Mouse (Mus musculus) midbrain, postnatal 0 days (tissue): ENCODE measurements at regions not wholly inside any gene's neighbourhood (a gene's known extent, or its start where the extent isn't known, plus 50 kb on each side); places are given as distances from the start of the nearest gene placed in this dataset.

Experiments used
- ATAC-seq: fragments of 200-750 bp; cut with Nextera tagmentation; 2 replicates; pipeline ENCODE4 v1.8.0; 2017; ENCODE audit warnings: moderate number of reproducible peaks, mild to moderate bottlenecking, moderate TSS enrichment, moderate library complexity; ENCODE audit not compliant: low FRiP score
- DNase-seq: peaks from one replicate; pipeline ENCODE4 v3.0.0-alpha.2; 2015; ENCODE audit warnings: low spot score
- H3K27ac ChIP-seq: fragments of 300-500 bp; sonication (generic); 2 replicates; pipeline ENCODE4 v1.5.1; 2014; ENCODE audit warnings: low read depth, mild to moderate bottlenecking, low read length, mixed read lengths
- H3K27me3 ChIP-seq: fragments of 300-500 bp; sonication (generic); 2 replicates; pipeline ENCODE4 v1.6.1; 2014; ENCODE audit warnings: low read length, control low read depth, mixed read lengths; ENCODE audit not compliant: insufficient read depth
- H3K36me3 ChIP-seq: fragments of 300-500 bp; sonication (generic); 2 replicates; pipeline ENCODE4 v1.6.1; 2014; ENCODE audit warnings: low read length, control low read depth, mixed read lengths; ENCODE audit not compliant: insufficient read depth
- H3K4me1 ChIP-seq: fragments of 300-500 bp; sonication (generic); 2 replicates; pipeline ENCODE4 v1.6.1; 2014; ENCODE audit warnings: mild to moderate bottlenecking, control low read depth, antibody characterized with exemption, low read length, mixed read lengths; ENCODE audit not compliant: insufficient read depth
- H3K4me2 ChIP-seq: fragments of 300-500 bp; sonication (generic); 2 replicates; pipeline ENCODE4 v1.6.1; 2014; ENCODE audit warnings: low read depth, mild to moderate bottlenecking, low read length, mixed read lengths; ENCODE audit not compliant: poor library complexity, severe bottlenecking
- H3K4me3 ChIP-seq: fragments of 300-500 bp; sonication (generic); 2 replicates; pipeline ENCODE4 v1.5.1; 2014; ENCODE audit warnings: low read depth, mild to moderate bottlenecking, low read length, moderate library complexity
- H3K9ac ChIP-seq: fragments of 300-500 bp; sonication (generic); replicated peaks from 2 replicates; pipeline ENCODE4 v1.6.1; 2014; ENCODE audit warnings: mild to moderate bottlenecking, low read length, moderate library complexity, mixed read lengths; ENCODE audit not compliant: poor library complexity, severe bottlenecking
- H3K9me3 ChIP-seq: fragments of 300-500 bp; sonication (generic); 2 replicates; pipeline ENCODE4 v1.6.1; 2016; ENCODE audit warnings: low read length, control low read depth
- CTCF ChIP-seq: IDR thresholded peaks from 2 replicates; pipeline ENCODE4 v1.5.1; 2016; ENCODE audit warnings: antibody characterized with exemption, mild to moderate bottlenecking
- WGBS: fragments of 180-500 bp; shearing (Covaris S2); extraction: QIAGEN DNeasy Blood & Tissue Kit; methylation state at CpG from one replicate; pipeline ENCODE4 v1.1.7; 2014; 5-methylcytosine and 5-hydroxymethylcytosine counted together

DNA sequence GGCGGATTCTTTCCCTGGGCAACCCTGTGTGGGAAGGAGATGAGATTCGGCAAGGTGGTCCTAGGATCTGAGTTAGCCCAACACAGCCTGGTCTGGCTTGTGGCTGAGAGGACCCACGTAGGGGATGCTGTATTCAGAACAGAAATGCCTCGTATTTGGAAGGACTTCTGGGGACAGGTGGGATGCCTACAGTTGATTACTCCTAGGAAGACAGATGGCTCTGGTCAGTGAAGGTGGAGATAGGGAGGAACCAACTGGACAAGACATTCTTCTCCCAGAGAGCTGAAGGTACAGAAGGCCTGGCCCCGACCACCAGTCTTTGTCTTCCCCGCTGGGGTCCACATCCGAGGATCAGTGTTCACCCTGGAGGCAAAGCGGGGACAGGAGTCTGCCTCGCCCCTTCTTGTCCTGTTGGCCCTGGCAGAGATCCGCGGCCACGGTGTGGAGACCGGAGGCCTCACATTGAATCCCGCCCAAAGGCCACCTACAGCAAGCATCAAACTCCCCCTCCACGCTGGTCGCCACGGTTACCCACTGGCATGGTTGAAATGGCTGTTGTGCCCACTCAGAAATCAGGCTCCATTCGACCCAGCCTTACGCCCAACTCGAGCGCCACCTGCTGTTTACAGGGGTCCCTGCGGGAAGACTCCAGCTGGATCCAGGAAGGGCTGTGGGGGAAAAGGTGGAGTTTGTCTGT is 182.4 kb downstream of the Cdc5l start:
- DNase-seq (peak; percentile 77), ATAC-seq (peak; percentile 44; the same call in 1 of the 2 replicates)
- TF ChIP-seq CTCF, result peak; percentile 83
- Histone ChIP-seq H3K4me1 (no peaks in the 10 kb centered on the region), H3K4me2 (peak overlapping the region; percentile 16; the same call in 1 of the 2 replicates), H3K4me3 (no peak overlapping the region), H3K36me3 (no peaks in the 10 kb centered on the region), H3K9me3 (no peaks in the 10 kb centered on the region), H3K9ac (no peak overlapping the region), H3K27ac (no peak overlapping the region), H3K27me3 (no peaks in the 10 kb centered on the region)
- WGBS, result 19% methylated on average over 22 of the region's 22 CpGs

DNA sequence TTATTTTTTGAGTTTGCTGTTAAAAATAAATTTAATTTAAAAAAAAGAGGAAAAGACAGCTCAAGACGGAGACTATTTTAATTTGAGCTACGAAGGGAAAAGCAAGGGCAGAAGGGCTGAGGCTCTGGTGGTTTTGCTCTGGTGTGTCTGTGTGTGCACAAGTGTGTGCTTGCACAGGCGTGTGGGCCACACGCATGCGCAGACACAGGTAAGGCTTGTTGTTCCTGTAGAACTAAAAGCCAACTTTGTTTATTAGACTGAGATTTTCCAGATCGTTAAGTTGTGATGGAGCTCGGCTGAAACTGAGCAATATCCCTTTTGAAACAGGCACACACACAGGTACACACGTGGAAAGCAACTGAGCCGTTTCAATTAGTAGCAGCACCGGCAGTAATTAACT is 183.1 kb downstream of the Cdc5l start:
- Histone ChIP-seq H3K4me2 (no peak overlapping the region), H3K9me3 (no peaks in the 10 kb centered on the region), H3K4me3 (no peak overlapping the region), H3K9ac (no peak overlapping the region), H3K36me3 (no peaks in the 10 kb centered on the region), H3K27me3 (no peaks in the 10 kb centered on the region), H3K27ac (no peak overlapping the region), H3K4me1 (no peaks in the 10 kb centered on the region)
- no peak for TF ChIP-seq CTCF
- ATAC-seq (no peak), DNase-seq (no peak)
- 85% methylated on average over 10 of the region's 10 CpGs for WGBS

- peak; percentile 57 for DNase-seq
- H3K4me1 ChIP-seq, result no peaks in the 10 kb centered on the region
- H3K4me3 ChIP-seq, result no peak overlapping the region
- no peak overlapping the region for H3K27ac ChIP-seq
- 32% methylated on average over 29 of the region's 29 CpGs for WGBS
- H3K9me3 ChIP-seq, result no peaks in the 10 kb centered on the region
- no peaks in the 10 kb centered on the region for H3K36me3 ChIP-seq
- H3K9ac ChIP-seq, result no peak overlapping the region
- H3K4me2 ChIP-seq, result no peak overlapping the region
- no peaks in the 10 kb centered on the region for H3K27me3 ChIP-seq
- TF ChIP-seq CTCF, result no peak
- ATAC-seq, result no peak
Observed at GRCm38 (mm10) chr17:45247142-45248137, 186.1 kb downstream of the Cdc5l start.

DNA sequence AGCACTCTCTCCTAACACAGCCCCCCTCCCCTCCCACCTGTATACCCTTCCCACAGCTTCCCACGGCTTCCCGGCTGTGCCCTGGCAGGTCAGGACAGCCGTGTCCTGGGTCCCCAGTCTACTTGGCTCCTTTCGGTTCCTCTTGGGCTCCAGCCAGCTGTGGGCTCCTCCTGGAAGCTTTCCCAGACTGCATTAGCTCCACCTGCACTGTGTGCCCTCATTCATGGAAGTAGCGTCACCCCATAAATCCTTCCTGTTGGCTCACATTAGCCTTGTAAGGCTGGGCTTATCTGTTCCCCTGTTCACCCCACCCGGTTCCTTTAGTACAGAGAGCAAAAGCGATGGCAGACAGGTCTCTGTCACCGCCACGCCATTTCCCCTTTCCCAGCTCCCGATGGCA is 188.7 kb downstream of the Cdc5l start:
- DNase-seq (peak; percentile 41), ATAC-seq (no peak)
- no peaks in the 10 kb centered on the region for H3K9me3 ChIP-seq
- no peak overlapping the region for H3K9ac ChIP-seq
- WGBS, result 71% methylated on average over 10 of the region's 10 CpGs
- no peaks in the 10 kb centered on the region for H3K27me3 ChIP-seq
- no peaks in the 10 kb centered on the region for H3K36me3 ChIP-seq
- H3K27ac ChIP-seq, result no peak overlapping the region
- no peak overlapping the region for H3K4me2 ChIP-seq
- no peak for TF ChIP-seq CTCF
- no peaks in the 10 kb centered on the region for H3K4me1 ChIP-seq
- H3K4me3 ChIP-seq, result no peak overlapping the region

DNA sequence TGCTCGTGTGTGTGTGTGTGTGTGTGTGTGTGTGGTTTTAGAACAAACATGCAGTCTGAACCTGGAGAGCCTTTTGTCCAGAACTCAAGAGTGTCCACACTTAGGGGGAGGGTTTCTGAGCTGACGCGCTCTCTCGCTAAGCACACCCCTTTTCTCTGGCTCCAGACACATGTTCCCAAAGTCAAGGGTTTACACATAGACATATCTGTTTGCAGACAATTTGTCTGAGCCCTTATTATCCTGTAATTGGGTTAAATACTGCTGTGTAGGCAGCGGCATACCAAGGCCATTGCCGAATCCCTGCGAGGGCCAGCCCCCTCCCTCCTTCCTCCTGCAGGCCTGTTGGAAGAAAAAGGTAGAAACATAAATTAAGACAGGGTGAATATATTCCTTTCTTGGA is 190.4 kb downstream of the Cdc5l start:
- Histone ChIP-seq H3K9me3 (no peaks in the 10 kb centered on the region), H3K27me3 (no peaks in the 10 kb centered on the region), H3K27ac (no peak overlapping the region), H3K4me3 (no peak overlapping the region), H3K9ac (no peak overlapping the region), H3K36me3 (no peaks in the 10 kb centered on the region), H3K4me1 (no peaks in the 10 kb centered on the region), H3K4me2 (no peak overlapping the region)
- ATAC-seq (no peak; the same call in 1 of the 2 replicates), DNase-seq (no peak)
- 69% methylated on average over 7 of the region's 7 CpGs for WGBS
- no peak for TF ChIP-seq CTCF

GRCm38 (mm10) chr17:45242076-45242475 is 191.5 kb downstream of the Cdc5l start:
- Histone ChIP-seq H3K4me3 (no peak overlapping the region), H3K27me3 (no peaks in the 10 kb centered on the region), H3K36me3 (no peaks in the 10 kb centered on the region), H3K27ac (no peak overlapping the region), H3K4me1 (no peaks in the 10 kb centered on the region), H3K9ac (no peak overlapping the region), H3K4me2 (no peak overlapping the region), H3K9me3 (no peaks in the 10 kb centered on the region)
- DNase-seq (no peak), ATAC-seq (no peak)
- WGBS, result 92% methylated on average over 6 of the region's 6 CpGs
- TF ChIP-seq CTCF, result no peak
